Mouse (Mus musculus): ENCODE measurements around the gene Espn. TPM values are rescaled to one million over a fixed set of nuclear protein-coding genes. Genes with fewer than 3 reads are reported as not detected.

Gene Espn
- polyA plus RNA-seq, 1 experiment: 0.56 TPM

DNA sequence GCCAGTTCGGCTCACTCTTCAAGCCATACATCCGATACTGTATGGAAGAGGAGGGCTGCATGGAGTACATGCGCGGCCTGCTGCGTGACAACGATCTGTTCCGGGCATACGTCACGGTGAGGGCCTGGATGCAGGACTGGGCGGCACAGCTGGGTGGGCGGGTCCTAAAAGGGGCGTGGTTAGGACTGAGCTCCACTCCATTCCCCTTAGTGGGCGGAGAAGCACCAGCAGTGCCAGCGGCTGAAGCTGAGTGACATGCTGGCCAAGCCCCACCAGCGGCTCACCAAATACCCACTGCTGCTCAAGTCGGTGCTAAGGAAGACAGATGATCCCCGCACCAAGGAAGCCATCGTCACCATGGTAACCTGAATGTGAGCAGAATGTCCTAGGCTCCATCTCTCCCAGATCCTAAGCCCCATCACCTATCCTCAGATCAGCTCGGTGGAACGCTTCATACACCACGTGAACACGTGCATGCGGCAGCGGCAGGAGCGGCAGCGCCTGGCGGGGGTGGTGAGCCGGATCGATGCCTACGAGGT is 44.1 kb downstream of the Espn start:
- H3K4me1 ChIP-seq (ENCODE audit: control insufficient read depth, insufficient read depth, low read length): peaks cover 3% of the 10 kb centered on the region; the same call in 1 of the 2 replicates
- H3K4me3 ChIP-seq (ENCODE audit: insufficient read depth, low read length): peak overlapping the region; percentile 26
- no peak overlapping the region for H3K27ac ChIP-seq (ENCODE audit: insufficient read depth, low read length)
- TF ChIP-seq CTCF (IDR thresholded peaks at IDR 0.05; ENCODE audit: borderline replicate concordance, insufficient read depth, low read length): no peak
- no peak; the same call in 1 of the 2 replicates for TF ChIP-seq POLR2A (IDR thresholded peaks at IDR 0.05; ENCODE audit: low read depth, low read length)

DNA sequence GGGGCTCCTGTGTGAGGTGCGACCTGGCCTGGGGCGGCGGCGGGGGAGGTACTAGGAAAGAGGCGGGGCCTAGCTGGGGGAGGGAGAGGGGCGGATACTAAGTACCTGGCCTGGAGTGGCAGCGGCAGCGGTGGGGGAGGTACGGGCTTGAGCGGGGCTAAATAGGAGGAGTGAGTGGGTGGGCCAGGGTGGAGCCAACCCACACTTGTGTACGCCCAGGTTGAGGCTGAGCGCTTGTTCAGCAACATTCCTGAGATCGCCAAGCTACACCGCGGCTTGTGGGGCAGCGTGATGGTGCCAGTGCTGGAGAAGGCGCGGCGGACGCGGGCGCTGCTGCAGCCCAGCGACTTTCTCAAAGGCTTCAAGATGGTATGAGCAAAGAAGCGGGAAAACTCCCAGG is 44.7 kb downstream of the Espn start:
- peaks cover 3% of the 10 kb centered on the region; the same call in 1 of the 2 replicates for H3K4me1 ChIP-seq (ENCODE audit: control insufficient read depth, insufficient read depth, low read length)
- H3K27ac ChIP-seq (ENCODE audit: insufficient read depth, low read length): no peak overlapping the region
- TF ChIP-seq CTCF (IDR thresholded peaks at IDR 0.05; ENCODE audit: borderline replicate concordance, insufficient read depth, low read length): no peak
- no peak for TF ChIP-seq POLR2A (IDR thresholded peaks at IDR 0.05; ENCODE audit: low read depth, low read length)
- H3K4me3 ChIP-seq (ENCODE audit: insufficient read depth, low read length): peak overlapping the region; percentile 26

DNA sequence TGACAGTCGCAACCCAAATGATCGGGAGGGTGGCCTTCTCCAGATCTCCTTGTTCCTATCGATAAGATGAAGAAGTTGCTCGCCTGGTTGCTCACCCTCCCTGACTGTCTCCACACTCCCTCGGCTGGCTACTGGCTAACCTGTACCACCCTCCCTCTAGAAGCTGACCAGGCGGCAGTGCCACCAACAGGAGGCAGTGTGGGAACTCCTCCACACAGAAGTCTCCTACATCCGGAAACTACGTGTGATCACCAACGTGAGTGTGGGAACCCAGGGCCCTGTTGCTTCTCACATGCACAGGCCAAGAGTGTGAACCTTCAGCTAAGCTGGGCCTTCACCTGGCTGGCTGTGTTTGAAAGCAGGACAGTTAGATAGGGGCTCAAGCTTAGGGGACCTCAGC is 45.4 kb downstream of the Espn start:
- Histone ChIP-seq H3K27ac (ENCODE audit: insufficient read depth, low read length) (no peak overlapping the region), H3K4me1 (ENCODE audit: control insufficient read depth, insufficient read depth, low read length) (peaks cover 3% of the 10 kb centered on the region; the same call in 1 of the 2 replicates), H3K4me3 (ENCODE audit: insufficient read depth, low read length) (no peak overlapping the region)
- TF ChIP-seq CTCF (IDR thresholded peaks at IDR 0.05; ENCODE audit: borderline replicate concordance, insufficient read depth, low read length) (no peak), POLR2A (IDR thresholded peaks at IDR 0.05; ENCODE audit: low read depth, low read length) (no peak)

DNA sequence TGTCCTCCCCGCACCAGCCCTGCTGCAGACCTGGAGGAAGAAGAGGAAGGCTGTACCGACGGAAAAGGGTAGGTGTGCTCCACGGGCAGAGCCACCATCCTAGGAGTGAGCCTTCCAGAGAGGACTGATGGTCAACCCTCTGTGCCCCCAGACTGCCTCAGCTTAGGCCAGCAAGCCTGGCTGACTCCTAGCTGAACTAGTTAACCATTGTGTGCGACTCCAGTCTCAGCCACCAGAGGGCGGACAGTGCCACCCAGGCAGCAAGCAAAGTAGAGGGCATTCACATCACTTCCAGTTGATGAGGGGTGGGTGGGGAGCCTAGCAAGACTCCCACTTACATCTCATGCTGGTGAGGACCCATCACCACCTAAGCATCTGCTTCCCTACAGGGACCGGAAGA is 49.1 kb downstream of the Espn start:
- Histone ChIP-seq H3K27ac (ENCODE audit: insufficient read depth, low read length) (no peak overlapping the region), H3K4me3 (ENCODE audit: insufficient read depth, low read length) (no peak overlapping the region), H3K4me1 (ENCODE audit: control insufficient read depth, insufficient read depth, low read length) (peaks cover 3% of the 10 kb centered on the region; the same call in 1 of the 2 replicates)
- TF ChIP-seq CTCF (IDR thresholded peaks at IDR 0.05; ENCODE audit: borderline replicate concordance, insufficient read depth, low read length) (peak; percentile 94), POLR2A (IDR thresholded peaks at IDR 0.05; ENCODE audit: low read depth, low read length) (no peak)

DNA sequence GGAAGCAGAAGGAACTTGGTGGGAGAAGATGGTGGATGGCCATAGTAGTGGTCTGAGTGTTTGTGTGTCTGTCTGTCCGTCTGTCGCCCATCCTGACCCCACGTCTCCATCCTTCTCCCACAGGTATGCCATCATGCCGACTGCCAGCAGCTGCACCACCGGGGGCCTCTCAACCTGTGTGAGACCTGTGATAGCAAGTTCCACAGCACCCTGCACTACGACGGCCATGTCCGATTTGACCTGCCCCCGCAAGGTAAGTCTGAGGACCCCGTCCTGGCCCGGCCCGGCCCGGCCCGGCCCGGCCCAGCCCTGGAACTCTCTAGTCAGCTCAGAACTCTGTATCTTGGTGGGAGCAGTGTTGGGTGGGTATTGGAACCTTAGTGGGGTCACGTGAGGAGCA is 50.2 kb downstream of the Espn start:
- Histone ChIP-seq H3K4me3 (ENCODE audit: insufficient read depth, low read length) (no peak overlapping the region), H3K27ac (ENCODE audit: insufficient read depth, low read length) (no peak overlapping the region), H3K4me1 (ENCODE audit: control insufficient read depth, insufficient read depth, low read length) (peaks cover 3% of the 10 kb centered on the region; the same call in 1 of the 2 replicates)
- no peak for TF ChIP-seq CTCF (IDR thresholded peaks at IDR 0.05; ENCODE audit: borderline replicate concordance, insufficient read depth, low read length)
- no peak for TF ChIP-seq POLR2A (IDR thresholded peaks at IDR 0.05; ENCODE audit: low read depth, low read length)

DNA sequence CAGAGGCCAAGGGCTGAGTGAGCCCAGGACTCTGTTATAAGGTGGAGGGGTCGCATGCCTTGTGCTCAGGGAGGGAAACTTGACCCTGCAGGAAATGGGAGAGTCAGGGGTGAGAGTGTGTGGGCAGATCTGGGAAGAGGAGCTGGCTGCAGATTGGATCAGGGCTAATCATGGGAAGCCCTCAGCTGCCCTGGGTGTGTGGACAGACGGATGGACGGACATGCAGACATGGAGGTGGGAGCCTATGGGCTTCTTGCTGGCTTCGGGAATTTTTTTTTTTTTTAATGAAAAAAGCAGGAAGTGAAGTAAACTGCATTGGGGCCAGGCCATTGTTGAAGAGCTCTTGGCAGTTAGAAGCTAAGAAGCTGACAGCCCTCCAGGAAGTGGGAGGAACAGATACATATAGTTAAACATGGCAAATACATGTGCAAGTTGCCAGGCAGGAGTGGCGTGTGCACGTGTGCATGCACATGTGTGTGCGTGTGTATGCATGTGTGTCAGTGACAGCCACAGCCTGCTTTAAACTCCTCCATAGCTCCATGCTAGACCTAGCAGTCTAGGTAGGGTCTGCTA is 51.0 kb downstream of the Espn start:
- peaks cover 3% of the 10 kb centered on the region; the same call in 1 of the 2 replicates for H3K4me1 ChIP-seq (ENCODE audit: control insufficient read depth, insufficient read depth, low read length)
- no peak for TF ChIP-seq POLR2A (IDR thresholded peaks at IDR 0.05; ENCODE audit: low read depth, low read length)
- TF ChIP-seq CTCF (IDR thresholded peaks at IDR 0.05; ENCODE audit: borderline replicate concordance, insufficient read depth, low read length): no peak
- H3K4me3 ChIP-seq (ENCODE audit: insufficient read depth, low read length): no peak overlapping the region
- H3K27ac ChIP-seq (ENCODE audit: insufficient read depth, low read length): peak overlapping the region; percentile 24; the same call in 1 of the 2 replicates

DNA sequence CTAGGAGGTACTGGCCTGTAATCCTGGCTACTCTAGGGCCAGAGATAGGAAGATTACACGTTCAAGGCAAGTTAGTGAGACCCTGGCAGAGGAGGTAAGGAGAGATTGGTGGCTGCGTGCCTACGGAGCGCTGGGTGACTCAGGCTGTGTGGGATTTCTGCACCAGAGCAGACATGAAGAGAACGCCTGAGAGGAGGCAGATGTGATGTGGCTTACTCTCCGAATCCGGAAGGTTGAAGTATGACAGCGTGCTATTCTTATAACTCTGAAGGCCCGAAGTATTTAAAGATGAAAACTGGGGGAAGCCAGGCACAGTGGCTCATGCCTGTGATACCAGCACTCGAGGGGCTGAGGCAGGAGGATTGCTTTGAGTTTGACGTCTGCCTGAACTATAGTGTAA is 51.6 kb downstream of the Espn start:
- no peak for TF ChIP-seq CTCF (IDR thresholded peaks at IDR 0.05; ENCODE audit: borderline replicate concordance, insufficient read depth, low read length)
- TF ChIP-seq POLR2A (IDR thresholded peaks at IDR 0.05; ENCODE audit: low read depth, low read length): no peak
- Histone ChIP-seq H3K4me1 (ENCODE audit: control insufficient read depth, insufficient read depth, low read length) (peaks cover 3% of the 10 kb centered on the region; the same call in 1 of the 2 replicates), H3K4me3 (ENCODE audit: insufficient read depth, low read length) (no peak overlapping the region), H3K27ac (ENCODE audit: insufficient read depth, low read length) (peak overlapping the region; percentile 24; the same call in 1 of the 2 replicates)

DNA sequence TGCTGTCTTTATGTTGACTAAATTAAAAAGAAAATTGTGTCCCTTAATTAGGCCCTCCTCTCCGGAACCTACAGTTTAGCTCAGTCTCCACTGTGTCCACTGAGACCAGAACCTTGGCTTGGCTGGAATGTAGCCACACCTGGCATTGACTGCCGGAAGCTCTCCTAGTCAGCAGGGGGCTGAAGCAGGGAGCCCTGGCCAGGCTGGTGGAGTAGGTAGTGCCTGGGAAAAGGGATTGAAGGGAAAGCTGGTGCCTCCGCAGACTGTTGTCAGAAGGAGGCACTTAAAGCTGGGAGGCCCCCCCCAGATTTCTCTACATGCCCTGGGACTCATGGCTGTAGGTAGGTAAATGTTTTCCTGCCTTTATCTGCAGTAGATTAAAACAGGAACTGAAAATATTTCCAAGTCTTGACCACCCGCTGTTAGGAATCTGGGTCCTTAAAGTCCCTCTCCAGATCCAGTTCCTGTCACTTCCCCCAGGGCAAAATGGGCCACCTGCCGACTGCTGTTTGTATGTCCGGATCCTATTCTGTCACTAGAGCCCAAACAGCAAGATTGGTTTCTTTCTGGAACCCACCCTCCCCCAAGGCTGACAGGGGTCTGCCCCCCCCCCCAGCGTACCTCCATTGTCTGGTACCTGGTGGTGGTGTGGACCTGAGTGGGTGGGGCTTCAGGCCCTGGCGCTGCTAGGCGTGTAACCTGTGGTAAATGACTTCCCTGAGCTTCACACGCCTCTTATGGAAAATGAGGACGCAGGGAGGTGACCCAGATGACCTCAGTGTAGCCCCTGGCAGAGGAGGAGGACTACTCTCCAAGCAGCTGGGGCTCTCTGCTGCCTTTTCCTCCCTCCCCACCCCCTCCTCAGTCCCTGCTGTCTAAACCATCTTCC is 54.0 kb downstream of the Espn start:
- H3K4me3 ChIP-seq (ENCODE audit: insufficient read depth, low read length): no peak overlapping the region
- no peak overlapping the region for H3K27ac ChIP-seq (ENCODE audit: insufficient read depth, low read length)
- no peak for TF ChIP-seq POLR2A (IDR thresholded peaks at IDR 0.05; ENCODE audit: low read depth, low read length)
- TF ChIP-seq CTCF (IDR thresholded peaks at IDR 0.05; ENCODE audit: borderline replicate concordance, insufficient read depth, low read length): no peak

DNA sequence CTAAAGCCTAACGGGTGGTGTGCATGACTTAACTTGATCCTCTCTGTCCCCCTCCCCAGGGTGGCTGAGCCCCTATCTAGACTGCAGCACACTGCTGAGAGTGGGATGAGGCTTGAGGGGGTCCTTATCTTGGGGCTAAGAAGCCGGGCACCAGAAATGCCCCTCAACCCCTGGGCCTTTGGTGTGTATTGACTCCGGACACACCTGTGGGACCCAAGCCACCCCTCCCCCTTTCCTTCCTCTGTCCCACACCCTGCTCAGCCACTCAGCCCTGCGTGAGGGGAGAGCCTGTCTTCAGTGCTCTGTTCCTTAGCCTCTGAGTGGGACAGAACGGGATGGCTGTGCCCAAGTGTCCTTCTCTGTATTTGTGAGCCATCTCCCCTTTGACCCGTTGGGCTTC is 55.2 kb downstream of the Espn start:
- no peak overlapping the region for H3K4me3 ChIP-seq (ENCODE audit: insufficient read depth, low read length)
- H3K4me1 ChIP-seq (ENCODE audit: control insufficient read depth, insufficient read depth, low read length): peaks cover 3% of the 10 kb centered on the region; the same call in 1 of the 2 replicates
- H3K27ac ChIP-seq (ENCODE audit: insufficient read depth, low read length): no peak overlapping the region
- TF ChIP-seq POLR2A (IDR thresholded peaks at IDR 0.05; ENCODE audit: low read depth, low read length): no peak
- no peak for TF ChIP-seq CTCF (IDR thresholded peaks at IDR 0.05; ENCODE audit: borderline replicate concordance, insufficient read depth, low read length)

More for the DNA sequence above, 54.0 kb downstream of the Espn start:
- peaks cover 3% of the 10 kb centered on the region; the same call in 1 of the 2 replicates for H3K4me1 ChIP-seq (ENCODE audit: control insufficient read depth, insufficient read depth, low read length)

Measured in embryonic fibroblast, embryonic 13.5 days (primary cell).